Mouse (Mus musculus) stomach, postnatal 0 days (tissue): Measurements from ENCODE around the gene Mdga1.

ENCODE experiments used
- CTCF ChIP-seq: IDR thresholded peaks from 2 replicates; pipeline ENCODE4 v1.5.1; 2016; ENCODE audit warnings: antibody characterized with exemption, low read depth, mild to moderate bottlenecking, moderate library complexity
- EP300 ChIP-seq: optimal IDR thresholded peaks from 2 replicates; pipeline ENCODE3; 2016; ENCODE audit warnings: antibody characterized with exemption

GRCm38 (mm10) chr17:29981568-29981967 lies 11.7 kb upstream of the Mdga1 start:
- no peak for TF ChIP-seq EP300
- no peak for TF ChIP-seq CTCF
